Mouse (Mus musculus) cerebellum, adult 2 months (tissue): Measurements from ENCODE around the gene Cyp4a10.
"Not testable (repeated sequence)": the region's sequence is repeated elsewhere in the genome, so short reads cannot be mapped to it uniquely, and the experiment has no call there.

ENCODE experiments used
- CTCF ChIP-seq: fragments of 200-500 bp; IDR thresholded peaks from 2 replicates; pipeline ENCODE4 v1.5.1; 2011; ENCODE audit warnings: low read depth, mild to moderate bottlenecking, control low read depth, low read length, moderate library complexity, borderline replicate concordance; ENCODE audit not compliant: insufficient read depth
- POLR2A ChIP-seq: fragments of 200-500 bp; IDR thresholded peaks from 2 replicates; pipeline ENCODE4 v1.6.1; 2011; ENCODE audit warnings: low read length, control low read depth, borderline replicate concordance; ENCODE audit not compliant: insufficient read depth

DNA sequence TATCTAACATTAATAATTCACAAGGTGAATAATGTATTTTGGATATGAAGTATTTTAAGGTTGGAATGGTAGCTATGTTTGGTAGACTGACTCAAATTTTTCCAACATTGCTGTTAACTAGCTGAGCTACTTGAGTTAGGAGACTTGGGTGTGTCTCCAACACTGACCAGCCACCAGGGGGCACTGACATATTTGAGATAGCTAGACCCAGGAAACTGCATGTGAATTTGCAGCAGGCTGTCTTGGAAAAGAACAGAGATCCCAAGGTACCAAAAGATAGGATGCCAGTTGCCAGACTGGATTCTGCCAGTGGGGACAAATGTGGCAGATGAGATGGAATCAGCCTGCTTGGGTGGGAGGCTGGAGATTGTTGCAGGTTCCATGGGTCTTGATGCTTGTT is 42.0 kb upstream of the Cyp4a10 start:
- TF ChIP-seq CTCF, POLR2A: not testable (repeated sequence)
